Mouse (Mus musculus) lung, embryonic 16.5 days (tissue): Measurements from ENCODE around the gene Adamts17. TPM values are rescaled to one million over a fixed set of nuclear protein-coding genes. Genes with fewer than 3 reads are reported as not detected.
A peak's percentile ranks its signal among the peaks of the same experiment; 100 is the strongest.

Source experiments
- ATAC-seq: fragments of 200-750 bp; cut with Nextera tagmentation; 2 replicates; pipeline ENCODE4 v1.8.0; 2017; ENCODE audit warnings: low read depth, mild to moderate bottlenecking, moderate library complexity
- H3K27ac ChIP-seq: fragments of 300-500 bp; sonication (generic); 2 replicates; pipeline ENCODE4 v1.5.1; 2014; ENCODE audit warnings: mild to moderate bottlenecking, control low read depth, low read length
- H3K27me3 ChIP-seq: fragments of 300-500 bp; sonication (generic); 2 replicates; pipeline ENCODE4 v1.6.1; 2014; ENCODE audit warnings: low read depth, low read length, mixed read lengths; ENCODE audit not compliant: control insufficient read depth, insufficient read depth
- H3K36me3 ChIP-seq: fragments of 300-500 bp; sonication (generic); 2 replicates; pipeline ENCODE4 v1.6.1; 2014; ENCODE audit warnings: low read length; ENCODE audit not compliant: control insufficient read depth, insufficient read depth
- H3K4me1 ChIP-seq: fragments of 300-500 bp; sonication (generic); replicated peaks from 2 replicates; pipeline ENCODE4 v1.6.1; 2014; ENCODE audit warnings: low read length, mixed read lengths; ENCODE audit not compliant: control insufficient read depth, insufficient read depth
- H3K4me2 ChIP-seq: fragments of 300-500 bp; sonication (generic); 2 replicates; pipeline ENCODE4 v1.6.1; 2014; ENCODE audit warnings: low read depth, low read length, control low read depth
- H3K4me3 ChIP-seq: fragments of 300-500 bp; sonication (generic); 2 replicates; pipeline ENCODE4 v1.5.1; 2014; ENCODE audit warnings: mild to moderate bottlenecking, low read length, control low read depth
- H3K9ac ChIP-seq: fragments of 300-500 bp; sonication (generic); 2 replicates; pipeline ENCODE4 v1.6.1; 2014; ENCODE audit warnings: low read length, control low read depth
- H3K9me3 ChIP-seq: fragments of 300-500 bp; sonication (generic); 2 replicates; pipeline ENCODE4 v1.6.1; 2016; ENCODE audit warnings: low read length; ENCODE audit not compliant: control insufficient read depth
- whole genome bisulfite sequencing: fragments of 180-500 bp; shearing (Covaris S2); extraction: QIAGEN DNeasy Blood & Tissue Kit; methylation state at CpG from one replicate; pipeline ENCODE4 v1.1.7; 2014; 5-methylcytosine and 5-hydroxymethylcytosine counted together
- polyA plus RNA-seq: library from polyadenylated mRNA; unstranded; fragments of >200 nt; fragmentation: Nextera tagmentation; extraction: Ambion mirVana; gene quantifications from 2 replicates; pipeline ENCODE4 v1.2.1, GENCODE M21; 2015

Adamts17 gene
- polyA plus RNA-seq, 1 experiment from 2014 or later = 15.4 TPM

DNA sequence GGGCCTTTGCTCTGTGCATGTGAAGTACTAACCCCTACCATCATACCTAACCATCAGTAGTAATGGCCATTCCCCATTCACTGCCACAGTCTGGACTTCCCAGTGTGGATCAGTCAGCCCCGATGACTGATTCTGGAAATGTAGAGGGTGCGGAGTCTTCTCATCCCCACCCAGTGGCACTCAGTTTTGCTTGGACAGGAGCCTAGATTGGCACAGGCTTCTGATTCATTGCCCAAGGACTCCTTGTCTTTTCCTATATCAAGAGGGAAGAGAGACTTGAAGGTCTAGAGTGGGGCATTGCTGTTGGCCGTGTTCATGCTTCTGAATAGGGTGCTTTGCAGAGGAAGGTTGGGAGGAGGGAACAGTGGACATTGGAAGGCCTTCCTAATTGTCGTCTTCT, 148.1 kb downstream of the Adamts17 start:
- H3K27ac ChIP-seq = no peak overlapping the region
- no peak overlapping the region for H3K4me3 ChIP-seq
- H3K27me3 ChIP-seq = no peaks in the 10 kb centered on the region
- no peak overlapping the region for H3K9ac ChIP-seq
- no peaks in the 10 kb centered on the region for H3K9me3 ChIP-seq
- no peaks in the 10 kb centered on the region for H3K36me3 ChIP-seq
- peaks cover 7% of the 10 kb centered on the region for H3K4me1 ChIP-seq
- WGBS = 97% methylated on average over 4 of the region's 4 CpGs
- no peak overlapping the region for H3K4me2 ChIP-seq
- ATAC-seq = no peak

DNA sequence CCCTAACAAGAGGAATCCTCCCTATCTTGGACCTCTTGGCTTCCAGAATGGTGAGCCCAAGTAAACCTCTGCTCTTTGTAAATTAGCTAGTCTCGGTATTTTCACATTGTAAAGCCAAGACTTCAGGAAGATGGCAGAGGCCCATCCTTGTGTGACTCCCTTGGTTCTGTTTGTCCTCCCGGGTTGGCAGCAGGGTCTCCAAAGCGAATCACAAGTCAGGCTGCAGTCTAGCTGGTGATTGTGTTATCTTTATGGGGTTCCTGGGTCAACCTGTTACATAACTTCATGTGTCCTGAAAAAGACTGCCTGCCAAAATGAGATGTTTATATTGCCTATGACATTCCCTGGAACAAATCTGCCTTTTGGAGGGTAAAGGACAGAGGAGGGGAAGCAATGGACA, 148.9 kb downstream of the Adamts17 start:
- Histone ChIP-seq H3K9me3 (no peaks in the 10 kb centered on the region), H3K9ac (no peak overlapping the region), H3K36me3 (no peaks in the 10 kb centered on the region), H3K4me2 (no peak overlapping the region), H3K27me3 (no peaks in the 10 kb centered on the region), H3K4me1 (peaks cover 7% of the 10 kb centered on the region), H3K27ac (peak overlapping the region; percentile 55), H3K4me3 (no peak overlapping the region)
- ATAC-seq = no peak
- 54% methylated on average over 3 of the region's 3 CpGs for WGBS

- H3K27me3 ChIP-seq = no peaks in the 10 kb centered on the region
- peak; percentile 92 for ATAC-seq
- peak overlapping the region; percentile 55 for H3K27ac ChIP-seq
Measured at GRCm38 (mm10) chr7:66989357-66990045, 150.0 kb downstream of the Adamts17 start.

DNA sequence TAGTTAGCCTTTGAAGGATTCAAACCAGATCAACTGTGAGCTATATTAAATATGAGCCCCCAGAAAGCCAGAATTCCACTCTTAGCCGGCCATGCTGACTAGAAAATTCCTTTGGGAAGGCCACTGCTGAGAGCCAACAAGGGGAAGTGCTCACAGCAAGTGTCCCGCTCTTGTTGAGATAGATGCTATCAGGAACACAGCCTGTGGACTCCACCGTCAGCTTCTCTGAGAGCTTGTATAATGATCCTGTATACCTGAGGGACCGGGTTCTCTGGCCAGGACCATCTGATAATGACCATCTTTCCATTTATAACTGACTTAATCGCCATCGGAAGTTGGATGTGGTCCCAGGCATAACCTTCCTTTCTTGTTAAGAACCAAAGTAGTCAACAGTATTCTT, 159.3 kb downstream of the Adamts17 start:
- Histone ChIP-seq H3K9ac (no peak overlapping the region), H3K27me3 (no peaks in the 10 kb centered on the region), H3K9me3 (no peaks in the 10 kb centered on the region), H3K4me3 (no peak overlapping the region), H3K4me2 (no peak overlapping the region), H3K27ac (no peak overlapping the region), H3K36me3 (0 out of 2 replicates have a peak, but pooled peaks cover 3% of the 10 kb centered on the region), H3K4me1 (no peaks in the 10 kb centered on the region)
- 79% methylated on average over 6 of the region's 6 CpGs for WGBS
- no peak for ATAC-seq

More at GRCm38 (mm10) chr7:66989357-66990045, 150.0 kb downstream of the Adamts17 start:
- Histone ChIP-seq H3K36me3 (no peaks in the 10 kb centered on the region), H3K4me2 (no peak overlapping the region), H3K4me3 (no peak overlapping the region), H3K9me3 (no peaks in the 10 kb centered on the region), H3K4me1 (peaks cover 7% of the 10 kb centered on the region), H3K9ac (no peak overlapping the region)
- whole genome bisulfite sequencing = 49% methylated on average over 3 of the region's 3 CpGs

DNA sequence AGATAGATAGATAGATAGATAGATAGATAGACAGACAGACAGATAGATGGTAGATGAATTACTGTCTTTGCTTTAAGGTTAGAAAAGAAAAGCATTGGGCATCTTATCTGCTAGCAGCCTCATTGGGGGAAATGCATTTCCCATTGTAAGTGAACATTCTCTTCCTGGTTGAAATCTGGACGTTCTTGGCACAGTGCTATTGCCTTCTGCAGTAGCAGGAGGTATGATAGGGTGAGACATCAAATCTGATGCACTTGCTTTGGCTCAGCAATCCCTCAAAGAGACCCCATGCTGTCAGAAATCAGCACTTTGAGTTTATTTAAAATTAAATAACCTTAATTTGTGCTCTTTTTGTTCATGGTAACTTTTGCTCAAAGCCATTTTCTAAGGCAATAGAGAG, 164.1 kb downstream of the Adamts17 start:
- no peak for ATAC-seq
- Histone ChIP-seq H3K27ac (no peak overlapping the region), H3K4me1 (no peaks in the 10 kb centered on the region), H3K36me3 (peaks cover 10% of the 10 kb centered on the region; the same call in 1 of the 2 replicates), H3K4me2 (no peak overlapping the region), H3K27me3 (no peaks in the 10 kb centered on the region), H3K9me3 (no peaks in the 10 kb centered on the region), H3K9ac (no peak overlapping the region), H3K4me3 (no peak overlapping the region)
- 54% methylated on average over 1 of the region's 1 CpGs for WGBS

DNA sequence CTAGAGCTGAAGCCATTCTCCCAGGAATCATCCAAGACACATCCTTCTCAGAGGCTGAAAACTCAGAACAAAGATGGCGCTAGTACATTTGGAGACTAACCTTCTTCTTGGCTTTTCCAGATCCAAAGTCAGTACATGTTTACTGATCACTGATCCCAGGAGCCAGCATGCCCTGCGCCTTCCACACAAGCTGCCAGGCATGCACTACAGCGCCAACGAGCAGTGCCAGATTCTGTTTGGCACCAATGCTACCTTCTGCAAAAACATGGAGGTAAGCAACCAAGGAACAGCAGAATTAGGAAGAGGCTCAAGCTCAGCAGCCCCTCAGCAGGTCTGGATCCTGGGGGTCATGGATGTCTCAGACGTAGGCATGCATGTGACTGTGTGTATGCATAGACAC, 164.7 kb downstream of the Adamts17 start:
- no peak overlapping the region for H3K9ac ChIP-seq
- WGBS = 93% methylated on average over 5 of the region's 5 CpGs
- H3K27ac ChIP-seq = no peak overlapping the region
- no peaks in the 10 kb centered on the region for H3K9me3 ChIP-seq
- no peaks in the 10 kb centered on the region for H3K27me3 ChIP-seq
- no peaks in the 10 kb centered on the region for H3K4me1 ChIP-seq
- H3K36me3 ChIP-seq = peaks cover 10% of the 10 kb centered on the region; the same call in 1 of the 2 replicates
- no peak overlapping the region for H3K4me3 ChIP-seq
- H3K4me2 ChIP-seq = no peak overlapping the region
- ATAC-seq = no peak

GRCm38 (mm10) chr7:67009841-67010240, 170.3 kb downstream of the Adamts17 start:
- no peaks in the 10 kb centered on the region for H3K27me3 ChIP-seq
- peaks cover 13% of the 10 kb centered on the region for H3K4me1 ChIP-seq
- H3K4me3 ChIP-seq = no peak overlapping the region
- H3K9me3 ChIP-seq = no peaks in the 10 kb centered on the region
- H3K36me3 ChIP-seq = peaks cover 7% of the 10 kb centered on the region; the same call in 1 of the 2 replicates
- ATAC-seq = no peak
- 79% methylated on average over 5 of the region's 5 CpGs for whole genome bisulfite sequencing
- H3K27ac ChIP-seq = no peak overlapping the region
- H3K4me2 ChIP-seq = no peak overlapping the region
- H3K9ac ChIP-seq = no peak overlapping the region

- Histone ChIP-seq H3K9me3 (no peaks in the 10 kb centered on the region), H3K4me2 (no peak overlapping the region), H3K4me1 (peaks cover 13% of the 10 kb centered on the region), H3K9ac (no peak overlapping the region), H3K27ac (no peak overlapping the region), H3K27me3 (no peaks in the 10 kb centered on the region), H3K36me3 (peaks cover 3% of the 10 kb centered on the region; the same call in 1 of the 2 replicates), H3K4me3 (no peak overlapping the region)
- peak; percentile 59 for ATAC-seq
- 55% methylated on average over 12 of the region's 12 CpGs for WGBS
Measured at GRCm38 (mm10) chr7:67012011-67012751, 172.6 kb downstream of the Adamts17 start.

DNA sequence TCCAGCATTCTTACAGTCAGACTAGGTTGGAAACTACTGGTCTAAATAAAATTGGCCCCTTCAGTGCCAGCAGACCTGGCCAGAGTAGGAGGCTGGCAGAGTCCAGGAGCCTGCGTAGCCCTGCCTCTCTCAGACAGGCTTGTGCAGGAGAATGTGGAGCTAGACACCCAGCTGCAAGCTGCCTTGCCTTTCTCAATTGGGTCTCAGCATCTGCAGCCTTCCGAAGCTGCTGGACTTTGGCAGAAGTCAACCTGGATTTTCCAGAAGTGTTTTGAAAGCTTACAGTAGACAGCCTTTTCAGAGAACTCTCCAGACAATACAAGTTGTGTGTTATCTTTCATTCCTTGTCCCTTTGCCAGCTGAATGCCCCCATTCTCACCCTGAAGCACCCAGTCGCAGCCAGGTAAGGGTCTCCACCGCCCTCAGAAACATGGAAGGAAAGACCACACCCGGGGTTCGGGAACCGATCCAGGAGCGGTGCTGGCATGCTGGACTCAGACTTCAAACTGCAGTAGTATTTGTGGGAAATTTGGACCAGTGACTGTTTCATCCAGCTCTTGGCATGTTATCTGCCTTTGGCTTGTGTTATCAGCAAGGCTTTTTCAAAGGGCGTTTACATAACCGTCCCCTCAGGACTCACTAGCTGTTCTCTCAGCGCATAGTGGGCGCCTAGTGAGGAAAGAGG, 173.8 kb downstream of the Adamts17 start:
- Histone ChIP-seq H3K27ac (no peak overlapping the region), H3K9ac (no peak overlapping the region), H3K4me2 (no peak overlapping the region), H3K27me3 (no peaks in the 10 kb centered on the region), H3K9me3 (no peaks in the 10 kb centered on the region), H3K36me3 (no peaks in the 10 kb centered on the region), H3K4me1 (peaks cover 13% of the 10 kb centered on the region), H3K4me3 (no peak overlapping the region)
- no peak for ATAC-seq
- 61% methylated on average over 12 of the region's 12 CpGs for WGBS
